Mouse (Mus musculus): ENCODE measurements around the gene Rsbn1. TPM values are rescaled to one million over a fixed set of nuclear protein-coding genes. Genes with fewer than 3 reads are reported as not detected.

The Rsbn1 gene
- polyA plus RNA-seq (2012; rRNA removed) = 14.5 and 15.2 TPM in 2 replicates

- peak; percentile 65 for TF ChIP-seq POLR2A (IDR thresholded peaks at IDR 0.05; ENCODE audit: borderline replicate concordance, insufficient read depth, low read length)
- TF ChIP-seq CTCF (IDR thresholded peaks at IDR 0.05; ENCODE audit: borderline replicate concordance, insufficient read depth, low read depth, low read length) = no peak; the same call in 1 of the 2 replicates
- Histone ChIP-seq H3K4me1 (ENCODE audit: control insufficient read depth, insufficient read depth, low read length) (no peaks in the 10 kb centered on the region), H3K27me3 (ENCODE audit: control insufficient read depth, insufficient read depth, low read length) (no peaks in the 10 kb centered on the region), H3K27ac (ENCODE audit: insufficient read depth, low read length) (peak within 1 kb of the TSS; percentile 37), H3K4me3 (replicated peaks; ENCODE audit: insufficient read depth, low read depth, low read length) (peak within 1 kb of the TSS; percentile 69)
- WGBS = under 1% methylated on average over 52 of the region's 55 CpGs
- peak; percentile 96 to 99 for DNase-seq
These were observed at the start of gene Rsbn1 for GRCm38 (mm10) chr3:103914010-103914669. Gene Rsbn1, plus strand, starts transcription at chr3:103914120.

- H3K27ac ChIP-seq (ENCODE audit: insufficient read depth, low read length) = no peak overlapping the region
- no peaks in the 10 kb centered on the region for H3K27me3 ChIP-seq (ENCODE audit: control insufficient read depth, insufficient read depth, low read length)
- TF ChIP-seq POLR2A (IDR thresholded peaks at IDR 0.05; ENCODE audit: borderline replicate concordance, insufficient read depth, low read length) = no peak
- TF ChIP-seq CTCF (IDR thresholded peaks at IDR 0.05; ENCODE audit: borderline replicate concordance, insufficient read depth, low read depth, low read length) = no peak
- WGBS = 96% methylated on average over 6 of the region's 6 CpGs
- no peak for DNase-seq
- no peaks in the 10 kb centered on the region for H3K4me1 ChIP-seq (ENCODE audit: control insufficient read depth, insufficient read depth, low read length)
- no peak overlapping the region for H3K4me3 ChIP-seq (replicated peaks; ENCODE audit: insufficient read depth, low read depth, low read length)
These were observed 49.7 kb upstream of the Rsbn1 start for GRCm38 (mm10) chr3:103864200-103864599.

GRCm38 (mm10) chr3:103867424-103867971 is 46.4 kb upstream of the Rsbn1 start:
- whole genome bisulfite sequencing = 92% methylated on average over 5 of the region's 5 CpGs
- no peaks in the 10 kb centered on the region for H3K4me1 ChIP-seq (ENCODE audit: control insufficient read depth, insufficient read depth, low read length)
- TF ChIP-seq CTCF (IDR thresholded peaks at IDR 0.05; ENCODE audit: borderline replicate concordance, insufficient read depth, low read depth, low read length) = no peak
- TF ChIP-seq POLR2A (IDR thresholded peaks at IDR 0.05; ENCODE audit: borderline replicate concordance, insufficient read depth, low read length) = no peak

GRCm38 (mm10) chr3:103868008-103868407 is 45.9 kb upstream of the Rsbn1 start:
- DNase-seq = no peak
- no peaks in the 10 kb centered on the region for H3K27me3 ChIP-seq (ENCODE audit: control insufficient read depth, insufficient read depth, low read length)
- no peak overlapping the region for H3K27ac ChIP-seq (ENCODE audit: insufficient read depth, low read length)
- H3K4me1 ChIP-seq (ENCODE audit: control insufficient read depth, insufficient read depth, low read length) = no peaks in the 10 kb centered on the region
- no peak for TF ChIP-seq CTCF (IDR thresholded peaks at IDR 0.05; ENCODE audit: borderline replicate concordance, insufficient read depth, low read depth, low read length)
- 89% methylated on average over 4 of the region's 4 CpGs for WGBS
- no peak overlapping the region for H3K4me3 ChIP-seq (replicated peaks; ENCODE audit: insufficient read depth, low read depth, low read length)

More at GRCm38 (mm10) chr3:103867424-103867971, 46.4 kb upstream of the Rsbn1 start:
- DNase-seq = no peak
- Histone ChIP-seq H3K27ac (ENCODE audit: insufficient read depth, low read length) (no peak overlapping the region), H3K4me3 (replicated peaks; ENCODE audit: insufficient read depth, low read depth, low read length) (no peak overlapping the region), H3K27me3 (ENCODE audit: control insufficient read depth, insufficient read depth, low read length) (no peaks in the 10 kb centered on the region)

- Histone ChIP-seq H3K4me3 (replicated peaks; ENCODE audit: insufficient read depth, low read depth, low read length) (no peak overlapping the region), H3K4me1 (ENCODE audit: control insufficient read depth, insufficient read depth, low read length) (no peaks in the 10 kb centered on the region), H3K27me3 (ENCODE audit: control insufficient read depth, insufficient read depth, low read length) (no peaks in the 10 kb centered on the region), H3K27ac (ENCODE audit: insufficient read depth, low read length) (no peak overlapping the region)
- 63% methylated on average over 3 of the region's 3 CpGs for WGBS
- no peak for DNase-seq
- TF ChIP-seq POLR2A (IDR thresholded peaks at IDR 0.05; ENCODE audit: borderline replicate concordance, insufficient read depth, low read length) (no peak), CTCF (IDR thresholded peaks at IDR 0.05; ENCODE audit: borderline replicate concordance, insufficient read depth, low read depth, low read length) (no peak)
These were observed 41.2 kb upstream of the Rsbn1 start for GRCm38 (mm10) chr3:103872663-103873098.

- no peak for DNase-seq
- Histone ChIP-seq H3K4me1 (ENCODE audit: control insufficient read depth, insufficient read depth, low read length) (no peaks in the 10 kb centered on the region), H3K27me3 (ENCODE audit: control insufficient read depth, insufficient read depth, low read length) (no peaks in the 10 kb centered on the region), H3K27ac (ENCODE audit: insufficient read depth, low read length) (no peak overlapping the region), H3K4me3 (replicated peaks; ENCODE audit: insufficient read depth, low read depth, low read length) (no peak overlapping the region)
- 75% methylated on average over 7 of the region's 7 CpGs for WGBS
- TF ChIP-seq CTCF (IDR thresholded peaks at IDR 0.05; ENCODE audit: borderline replicate concordance, insufficient read depth, low read depth, low read length) (no peak), POLR2A (IDR thresholded peaks at IDR 0.05; ENCODE audit: borderline replicate concordance, insufficient read depth, low read length) (no peak)
These were observed 39.6 kb upstream of the Rsbn1 start for GRCm38 (mm10) chr3:103874329-103874728.

- no peak for TF ChIP-seq CTCF (IDR thresholded peaks at IDR 0.05; ENCODE audit: borderline replicate concordance, insufficient read depth, low read depth, low read length)
- TF ChIP-seq POLR2A (IDR thresholded peaks at IDR 0.05; ENCODE audit: borderline replicate concordance, insufficient read depth, low read length) = no peak
- no peak for DNase-seq
These were observed 28.0 kb upstream of the Rsbn1 start for GRCm38 (mm10) chr3:103885946-103886345.

GRCm38 (mm10) chr3:103887581-103887980 is 26.3 kb upstream of the Rsbn1 start:
- 18% methylated on average over 3 of the region's 3 CpGs for WGBS
- TF ChIP-seq POLR2A (IDR thresholded peaks at IDR 0.05; ENCODE audit: borderline replicate concordance, insufficient read depth, low read length) (no peak), CTCF (IDR thresholded peaks at IDR 0.05; ENCODE audit: borderline replicate concordance, insufficient read depth, low read depth, low read length) (peak; percentile 33; the same call in 1 of the 2 replicates)
- Histone ChIP-seq H3K4me1 (ENCODE audit: control insufficient read depth, insufficient read depth, low read length) (no peaks in the 10 kb centered on the region), H3K27ac (ENCODE audit: insufficient read depth, low read length) (no peak overlapping the region), H3K27me3 (ENCODE audit: control insufficient read depth, insufficient read depth, low read length) (no peaks in the 10 kb centered on the region), H3K4me3 (replicated peaks; ENCODE audit: insufficient read depth, low read depth, low read length) (no peak overlapping the region)
- DNase-seq = peak; percentile 17 to 62

More at GRCm38 (mm10) chr3:103885946-103886345, 28.0 kb upstream of the Rsbn1 start:
- Histone ChIP-seq H3K4me1 (ENCODE audit: control insufficient read depth, insufficient read depth, low read length) (no peaks in the 10 kb centered on the region), H3K27me3 (ENCODE audit: control insufficient read depth, insufficient read depth, low read length) (no peaks in the 10 kb centered on the region), H3K27ac (ENCODE audit: insufficient read depth, low read length) (no peak overlapping the region), H3K4me3 (replicated peaks; ENCODE audit: insufficient read depth, low read depth, low read length) (no peak overlapping the region)
- 78% methylated on average over 11 of the region's 11 CpGs for WGBS

All from cerebellum, adult 2 months (tissue).